Mouse (Mus musculus): ENCODE data around the gene Bok.
"Not testable (repeated sequence)": the region's sequence is repeated elsewhere in the genome, so short reads cannot be mapped to it uniquely, and the experiment has no call there.

Bok gene

DNA sequence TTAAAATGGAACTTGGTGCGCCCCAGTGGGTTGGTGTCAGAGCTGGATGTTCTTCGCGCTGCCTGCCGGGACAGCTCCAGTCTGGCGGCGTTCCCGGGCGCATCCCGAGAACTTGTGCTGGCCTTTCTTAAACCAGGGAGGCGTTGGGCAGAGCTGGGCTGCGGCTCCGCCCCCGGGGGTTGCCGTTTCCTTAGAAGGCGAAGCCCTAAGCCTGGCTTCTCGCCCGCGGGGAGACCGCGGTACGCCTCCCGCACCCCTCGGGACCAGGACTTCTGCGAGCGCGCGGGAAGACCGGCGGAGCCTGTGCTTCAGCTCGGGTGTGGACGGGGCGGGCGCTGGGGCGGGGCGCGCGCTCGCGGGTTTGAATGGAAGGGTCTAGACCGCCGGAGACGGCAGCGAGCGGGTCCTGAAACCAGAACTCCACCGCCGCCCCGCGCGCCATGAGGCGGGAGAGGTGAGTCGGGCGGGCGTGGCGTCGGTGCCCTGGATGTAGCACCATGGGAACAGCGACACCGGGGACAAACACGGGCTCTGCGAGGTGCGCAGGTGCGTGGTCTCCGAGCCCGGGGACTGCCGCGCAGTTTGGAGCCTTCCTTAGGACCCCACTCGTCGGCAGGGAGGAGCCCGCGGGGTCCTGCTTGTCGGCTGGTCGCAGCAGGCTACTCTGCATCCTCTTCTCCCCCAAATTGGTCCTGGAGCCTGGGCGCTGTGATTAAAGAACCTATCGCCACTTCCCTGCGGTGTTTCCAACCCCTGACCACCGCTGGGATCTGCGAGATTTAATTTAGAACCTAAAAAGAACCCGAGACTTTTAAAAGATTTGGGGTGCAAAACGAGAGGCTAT, at the start of gene Bok:
Bok (plus strand) TSS at position 260 of the 844 bp plus-strand sequence.
- DNase-seq, result peak; percentile 71

DNA sequence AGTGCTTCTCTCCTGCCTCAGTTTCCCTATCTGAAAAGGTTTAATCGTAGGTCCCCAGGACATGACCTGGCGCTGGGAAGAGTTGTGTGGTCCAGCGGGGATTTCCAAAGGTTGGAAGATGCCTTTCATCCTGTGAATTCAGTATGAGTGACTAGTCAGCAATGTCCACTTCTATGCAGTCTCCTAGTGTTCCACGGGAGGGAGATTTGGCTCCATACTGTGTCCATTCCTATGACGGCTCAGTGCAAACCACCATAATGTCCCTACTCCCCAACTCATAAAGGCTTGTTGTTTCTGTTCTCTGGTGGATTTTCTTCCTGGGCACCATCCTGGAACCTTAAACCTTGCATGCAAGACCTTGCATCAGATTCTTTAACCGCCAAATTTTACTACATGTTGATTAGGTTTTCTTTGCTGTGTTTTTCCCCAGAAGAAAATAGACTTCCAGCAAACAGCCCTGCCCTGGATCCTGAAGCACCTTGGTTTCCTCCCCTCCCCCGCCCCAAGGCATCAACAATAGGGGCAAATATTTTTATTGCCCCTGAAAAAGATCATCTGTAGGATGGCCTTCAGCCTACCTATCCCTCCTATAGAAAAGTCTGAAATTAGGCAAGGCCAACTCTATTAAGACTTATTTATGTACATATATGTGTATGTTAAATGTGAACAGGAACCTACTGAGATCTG, 49.1 kb upstream of the Bok start:
- no peak for DNase-seq

DNA sequence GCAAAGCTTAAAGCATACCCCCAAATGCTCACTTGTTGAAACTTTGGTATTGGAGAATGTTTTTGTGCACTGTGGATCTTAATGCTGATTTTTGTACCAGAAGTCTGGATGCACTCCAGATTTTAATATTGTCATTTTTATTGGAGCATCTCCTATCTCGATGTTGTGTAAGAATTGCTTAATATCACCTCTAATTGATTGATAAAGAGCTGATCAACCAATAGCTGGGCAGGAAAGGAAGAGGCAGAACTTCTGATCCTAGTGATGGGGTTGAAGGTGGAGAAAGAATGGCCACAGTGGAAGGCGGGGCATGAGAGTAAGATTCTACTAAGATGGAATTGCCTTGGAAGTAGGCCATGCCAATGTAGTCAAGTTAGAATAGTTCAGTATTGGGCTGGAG, 43.5 kb upstream of the Bok start:
- no peak for DNase-seq

DNA sequence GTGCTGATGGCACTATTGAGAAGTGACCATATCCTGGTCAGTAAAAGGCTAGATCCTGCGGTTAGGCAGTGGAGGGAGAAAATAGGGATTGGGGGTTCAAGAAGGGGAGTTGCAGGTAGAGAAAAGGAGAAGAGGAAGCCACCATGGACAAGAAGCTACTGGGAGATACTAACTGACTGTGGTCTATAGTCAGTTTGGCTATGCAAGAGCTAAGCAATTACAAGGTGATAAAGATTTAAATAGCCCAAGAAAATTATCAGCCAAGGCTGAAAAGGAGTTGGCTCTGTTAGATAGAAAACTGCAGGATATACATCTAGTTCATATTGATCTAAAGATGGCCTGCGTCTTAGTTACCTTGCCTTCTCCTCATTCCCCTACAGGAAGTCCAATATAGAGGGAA, 42.8 kb upstream of the Bok start:
- no peak for DNase-seq

DNA sequence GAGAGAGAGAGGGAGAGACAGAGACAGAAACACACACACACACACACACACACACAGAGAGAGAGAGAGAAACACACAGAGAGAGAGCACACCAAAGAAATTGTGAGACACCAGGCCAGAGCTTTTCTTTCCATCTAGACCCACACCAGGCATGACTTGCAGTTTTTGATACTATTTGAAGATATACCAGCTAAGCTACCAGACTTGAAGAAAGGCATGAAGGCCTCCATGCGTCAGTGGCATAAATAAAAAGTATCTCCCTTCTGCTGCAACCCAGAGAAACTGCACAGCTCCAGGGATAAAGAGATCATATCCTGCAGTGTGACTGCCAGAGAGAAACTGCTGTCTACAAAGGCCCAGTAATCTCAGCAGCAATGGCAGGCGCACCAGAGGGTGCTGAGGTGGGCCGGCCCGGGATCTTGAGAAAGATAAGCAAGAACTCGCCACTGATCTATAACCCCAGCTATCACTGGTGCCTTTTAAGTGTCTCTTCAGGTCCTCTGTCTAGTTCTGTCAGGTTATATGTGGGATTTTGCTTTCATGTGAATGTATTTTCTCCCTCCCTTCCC, 35.8 kb upstream of the Bok start:
- no peak for DNase-seq

DNA sequence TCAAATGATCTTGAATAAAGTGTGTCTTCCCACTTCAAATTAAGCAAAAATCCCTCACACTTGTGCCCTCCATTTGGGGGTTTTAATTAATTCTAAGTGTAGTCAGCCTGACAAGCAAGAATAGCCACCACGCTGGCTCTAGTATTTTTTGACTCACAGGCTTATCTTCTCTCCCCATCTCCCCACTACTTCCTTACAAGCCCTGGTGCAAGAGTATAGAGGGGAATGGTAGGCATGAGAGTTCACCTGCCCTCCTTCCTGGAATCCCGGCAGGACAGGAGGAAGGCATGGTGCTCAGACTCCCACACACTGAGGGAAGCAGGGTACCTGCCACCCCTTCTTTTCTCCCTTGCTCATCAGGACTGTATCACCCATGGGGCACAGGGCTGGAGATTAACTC, 31.2 kb upstream of the Bok start:
- DNase-seq, result no peak

DNA sequence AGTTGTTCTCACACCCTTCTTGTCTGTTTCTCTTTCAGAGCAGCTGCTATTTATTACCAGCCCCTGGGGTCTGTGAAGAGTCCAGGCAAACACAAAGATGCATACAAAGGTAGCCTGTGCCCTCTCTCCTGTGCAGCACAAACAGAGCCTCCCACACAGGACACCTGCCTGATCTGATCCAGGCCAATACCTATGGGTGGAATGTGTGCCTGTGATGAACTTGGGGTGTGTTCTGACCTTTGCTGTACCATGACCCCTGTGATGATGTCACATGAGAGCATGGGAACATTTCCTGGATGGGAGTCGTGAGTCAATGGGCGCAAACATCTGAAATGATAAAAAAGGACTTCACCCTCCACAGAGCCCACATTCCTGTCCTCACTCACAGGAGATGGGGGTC, 30.7 kb upstream of the Bok start:
- DNase-seq, result no peak

DNA sequence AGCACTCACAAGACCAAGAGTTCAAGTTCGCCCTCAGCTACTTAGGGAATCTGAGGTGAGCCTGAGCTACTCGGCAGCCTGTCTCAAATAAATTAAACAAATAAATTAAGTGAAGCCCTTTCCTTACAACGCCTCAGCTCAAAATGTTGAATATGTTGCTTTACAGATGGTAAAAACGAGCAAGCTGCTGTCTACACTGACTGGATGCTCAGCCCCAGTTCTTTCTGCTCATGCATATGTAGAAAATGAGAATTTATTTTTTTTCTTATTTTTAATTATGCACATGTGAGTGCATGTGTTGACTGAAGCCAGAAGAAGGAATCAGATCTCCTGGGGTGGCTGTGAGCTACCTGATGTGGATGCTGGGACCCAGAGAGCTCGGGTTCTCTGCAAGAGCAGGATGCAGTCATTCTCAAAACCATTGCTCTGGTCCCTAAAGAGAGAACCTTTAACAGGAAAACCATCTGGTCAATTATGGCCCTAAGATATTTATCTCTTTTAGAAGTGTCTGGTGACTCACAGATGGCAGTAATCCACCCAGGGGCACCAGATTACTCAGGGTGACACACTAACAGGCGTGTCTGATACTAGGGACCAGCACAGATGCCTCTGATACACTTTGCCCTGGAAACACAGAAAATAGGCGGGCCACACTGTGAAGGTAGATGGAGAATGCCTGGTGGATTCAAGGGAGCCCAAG, 29.0 kb upstream of the Bok start:
- DNase-seq, result no peak

DNA sequence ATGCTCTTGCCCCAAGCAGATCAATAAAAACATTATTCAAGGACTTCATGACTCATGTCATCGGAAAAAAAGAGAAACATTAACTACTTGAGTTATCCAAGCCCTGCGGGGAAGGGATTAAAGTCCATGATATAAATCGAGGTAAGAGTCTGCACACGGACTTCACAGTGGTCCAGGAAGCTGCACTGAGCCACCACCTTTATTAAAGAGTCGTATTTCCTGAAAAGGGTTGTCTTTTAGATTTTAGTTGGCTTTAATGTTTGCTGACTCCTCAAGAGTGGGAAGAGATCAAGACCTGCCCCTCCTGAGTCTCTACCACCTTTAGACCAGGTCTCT, 28.5 kb upstream of the Bok start:
- DNase-seq, result no peak

DNA sequence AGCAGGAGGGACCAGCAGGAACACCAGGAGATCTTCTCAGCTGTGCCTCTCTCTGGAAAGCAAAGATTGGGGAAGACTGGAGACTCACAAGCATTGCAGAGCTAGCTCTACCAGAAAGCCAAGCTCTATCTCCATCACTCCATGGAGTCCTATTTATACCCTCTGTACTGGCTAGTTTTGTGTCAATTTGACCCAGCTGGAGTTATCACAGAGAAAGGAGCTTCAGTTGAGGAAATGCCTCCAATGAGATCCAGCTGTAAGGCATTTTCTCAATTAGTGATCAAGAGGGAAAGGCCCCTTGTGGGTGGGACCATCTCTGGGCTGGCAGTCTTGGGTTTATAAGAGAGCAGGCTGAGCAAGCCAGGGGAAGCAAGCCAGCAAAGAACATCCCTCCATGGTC, 26.9 kb upstream of the Bok start, which contains the start of gene Stk25:
Stk25 (minus strand) TSS at position 101 of the 400 bp plus-strand sequence.
- DNase-seq, result not testable (repeated sequence)

DNA sequence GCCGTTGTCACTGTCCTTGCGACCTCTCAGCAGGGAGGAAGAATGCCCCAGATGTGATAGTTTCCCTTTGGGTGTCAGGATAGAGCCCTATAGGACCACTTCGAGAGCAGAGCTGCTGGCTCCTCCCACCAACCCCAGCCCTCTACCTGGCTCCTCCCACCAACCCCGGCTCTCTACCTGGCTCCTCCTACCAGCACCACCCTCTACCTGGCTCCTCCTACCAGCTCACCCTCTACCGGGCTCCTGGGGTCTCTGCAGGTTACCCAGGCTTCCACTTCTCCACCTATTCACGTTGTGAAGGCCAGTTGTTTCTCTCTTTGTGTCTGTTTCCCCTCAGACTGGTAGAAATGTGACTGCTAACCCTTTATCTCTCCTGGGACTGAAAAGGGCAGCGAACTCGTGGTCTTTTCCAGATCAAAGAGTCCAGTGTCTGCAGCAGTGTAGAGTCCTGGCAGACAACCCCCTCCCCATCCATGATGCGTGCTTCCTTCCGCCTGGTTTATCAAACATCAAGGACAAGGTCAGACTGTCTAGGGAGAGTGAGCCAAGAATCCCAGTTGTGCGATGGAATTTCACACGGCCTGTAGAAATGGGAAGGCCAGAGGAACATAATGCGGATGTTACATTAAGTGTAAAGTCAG, 17.6 kb upstream of the Bok start:
- no peak for DNase-seq

DNA sequence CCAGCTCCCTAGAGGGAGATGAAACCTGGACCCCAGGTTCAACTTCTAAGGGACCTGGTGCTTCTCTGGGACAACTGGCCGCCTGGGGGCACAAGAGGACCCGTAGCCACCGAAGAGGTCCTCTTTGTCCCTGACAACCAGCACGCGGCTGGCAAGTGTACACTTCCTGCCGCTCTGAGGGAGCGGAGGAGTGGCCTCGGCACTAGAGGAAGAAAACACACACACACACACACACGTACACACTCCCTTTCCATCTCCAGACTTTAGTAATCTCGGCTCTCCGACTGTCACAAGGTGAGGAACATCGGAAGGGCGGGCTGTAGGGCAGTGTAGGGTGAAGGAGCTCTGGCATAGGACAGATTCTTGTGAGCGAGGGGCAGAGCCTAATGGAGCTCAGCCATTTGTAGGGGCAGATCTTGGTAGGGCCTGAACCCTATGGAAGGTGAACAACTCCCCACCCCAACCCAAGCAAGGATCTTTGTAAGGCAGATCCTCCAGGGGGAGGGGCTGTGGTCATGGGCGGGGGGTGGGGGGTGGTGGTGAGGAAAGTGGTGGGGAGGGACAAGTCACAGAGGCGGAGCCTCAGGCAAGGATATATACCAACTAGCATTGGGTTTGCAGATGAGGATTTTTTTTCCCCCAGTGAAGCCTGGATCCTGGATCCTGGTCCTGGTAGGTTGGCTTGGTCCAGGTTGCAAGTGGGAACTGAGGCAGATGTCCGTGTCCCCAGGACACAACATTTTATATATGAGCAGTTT, 16.5 kb upstream of the Bok start:
- peak; percentile 49 for DNase-seq

DNA sequence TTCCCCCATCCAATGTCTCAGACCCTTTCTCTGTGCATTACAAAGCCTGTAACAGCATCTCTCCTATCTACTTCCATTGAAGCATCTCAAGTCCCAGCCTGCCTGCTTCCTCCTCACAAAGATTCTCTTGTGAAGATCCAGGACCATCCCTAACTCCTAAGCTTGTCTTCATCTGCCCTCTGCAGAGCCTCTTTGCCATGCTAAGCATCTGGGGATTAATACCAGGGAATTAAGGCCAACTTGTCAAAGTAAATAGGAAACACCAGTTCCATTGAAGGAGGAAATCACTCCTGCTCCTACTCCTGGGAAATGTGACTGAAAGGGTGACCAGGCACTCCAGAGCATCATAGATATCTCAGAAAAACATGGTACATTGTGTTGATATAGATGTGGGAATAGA, 15.5 kb upstream of the Bok start:
- DNase-seq, result no peak

DNA sequence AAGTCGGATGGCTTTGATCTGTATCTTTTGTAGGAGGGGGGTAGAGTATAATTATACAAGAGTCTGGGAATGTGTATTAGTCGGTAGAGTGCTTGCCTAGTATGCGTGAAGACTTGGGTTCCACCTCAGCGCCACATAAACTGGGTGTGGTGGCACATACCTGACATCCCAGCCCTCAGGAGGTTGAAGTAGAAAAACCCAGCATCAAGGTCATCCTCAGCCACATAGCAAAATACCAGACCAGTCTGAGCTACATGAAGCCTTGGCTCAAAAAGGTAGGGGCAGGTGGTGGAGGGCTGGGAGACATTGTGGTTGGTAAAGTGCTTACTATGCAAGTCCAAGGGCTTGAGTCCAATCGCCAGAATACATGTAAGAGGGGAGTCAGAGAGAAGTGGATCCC, 12.8 kb upstream of the Bok start:
- DNase-seq, result no peak

DNA sequence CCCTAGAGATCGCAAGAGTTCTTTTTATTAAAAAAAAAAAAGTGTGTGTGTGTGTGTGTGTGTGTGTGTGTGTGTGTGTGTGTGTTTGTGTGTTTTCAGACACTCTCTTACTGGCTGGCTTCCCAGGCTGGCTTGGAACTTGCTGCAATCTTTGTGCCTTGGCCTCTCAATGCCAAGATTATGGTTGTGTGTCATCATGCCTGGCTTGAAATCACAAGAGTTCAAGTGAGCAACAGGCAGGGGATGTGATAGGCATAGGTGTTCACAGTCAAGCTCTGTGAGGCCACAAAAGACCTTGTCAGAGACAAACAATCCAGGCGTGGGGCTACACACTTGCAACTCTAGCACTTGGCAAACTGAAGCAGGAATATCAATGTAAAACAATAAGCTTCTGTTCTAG, 7.1 kb upstream of the Bok start:
- DNase-seq, result no peak

DNA sequence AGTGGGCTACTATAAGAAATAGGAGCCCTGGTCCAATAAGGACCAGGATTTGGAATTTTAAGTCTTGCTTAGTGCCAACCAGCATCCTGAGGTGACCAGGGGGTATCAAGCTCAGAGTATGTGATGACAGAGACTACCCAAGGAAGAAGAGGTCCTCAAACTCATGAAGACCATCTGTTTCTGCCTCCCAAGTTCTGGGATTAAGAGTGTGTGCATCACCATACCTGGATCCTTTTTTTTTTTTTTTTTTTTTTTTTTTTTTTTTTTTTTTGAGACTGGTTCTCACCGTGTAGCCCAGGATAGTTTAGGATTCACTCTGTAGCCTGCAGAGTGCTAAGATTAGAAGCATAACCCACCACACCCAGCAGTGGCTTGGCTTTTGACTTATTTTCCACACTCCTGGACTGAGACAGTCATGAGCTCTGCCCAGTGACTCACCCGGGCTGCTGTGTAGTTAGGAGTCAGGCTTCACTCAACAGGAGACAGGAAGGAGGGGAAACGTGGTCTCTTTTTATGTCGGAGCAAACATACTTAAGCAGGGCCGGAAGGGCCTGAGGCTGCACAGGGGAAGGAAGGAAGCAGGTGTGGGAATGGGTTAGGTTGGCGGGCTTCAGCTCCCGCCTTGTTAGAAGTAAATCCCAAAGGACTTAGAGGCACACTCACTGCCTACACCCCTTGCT, 5.4 kb upstream of the Bok start:
- no peak for DNase-seq

DNA sequence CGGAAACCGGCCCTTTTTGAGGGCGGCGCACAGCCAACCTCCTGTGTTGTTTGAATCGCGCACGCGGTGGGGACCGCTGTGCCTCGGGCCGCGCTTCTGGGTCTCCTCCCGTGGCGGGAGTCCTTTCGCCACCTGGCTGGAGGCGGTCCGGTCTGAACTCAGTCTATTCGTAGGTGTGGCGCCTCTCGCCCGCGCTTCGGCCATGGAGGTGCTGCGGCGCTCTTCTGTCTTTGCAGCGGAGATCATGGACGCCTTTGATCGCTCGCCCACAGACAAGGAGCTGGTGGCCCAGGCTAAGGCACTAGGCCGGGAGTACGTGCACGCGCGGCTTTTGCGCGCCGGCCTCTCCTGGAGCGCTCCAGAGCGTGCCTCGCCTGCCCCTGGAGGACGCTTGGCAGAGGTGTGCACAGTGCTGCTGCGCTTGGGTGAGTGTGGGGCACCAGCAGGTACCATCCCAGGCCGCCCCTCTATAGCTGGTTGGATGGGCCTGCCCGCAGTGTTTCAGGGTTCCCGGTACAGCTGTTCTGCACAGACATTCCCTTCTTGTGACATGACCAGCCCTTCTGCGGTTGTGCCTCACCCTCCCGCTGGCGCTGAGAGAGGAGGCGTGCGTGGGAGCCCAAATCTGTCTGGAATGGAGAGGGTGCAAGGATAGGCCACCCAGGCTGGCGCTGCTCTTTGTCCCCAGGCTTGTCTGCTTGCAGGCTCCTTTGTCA, 943 bp downstream of the Bok start:
- DNase-seq, result peak; percentile 74

DNA sequence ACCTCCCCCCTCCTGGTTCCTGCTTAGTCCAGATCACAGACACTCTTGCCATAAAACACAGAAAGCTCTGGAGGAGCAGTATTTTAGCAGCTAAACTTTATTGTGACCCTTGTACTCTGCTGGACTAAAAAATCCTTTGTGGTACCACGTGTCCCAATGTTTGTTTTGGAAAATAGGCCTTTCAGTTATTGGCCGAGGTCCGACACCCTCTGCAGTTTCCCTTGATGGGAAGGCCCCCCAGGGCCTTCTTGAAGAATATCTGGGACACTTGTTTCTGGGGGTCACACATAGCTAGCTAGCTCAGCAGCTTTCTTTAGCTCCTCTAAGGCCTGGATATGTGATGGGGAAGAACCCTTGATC, 1.5 kb downstream of the Bok start:
- DNase-seq, result no peak

DNA sequence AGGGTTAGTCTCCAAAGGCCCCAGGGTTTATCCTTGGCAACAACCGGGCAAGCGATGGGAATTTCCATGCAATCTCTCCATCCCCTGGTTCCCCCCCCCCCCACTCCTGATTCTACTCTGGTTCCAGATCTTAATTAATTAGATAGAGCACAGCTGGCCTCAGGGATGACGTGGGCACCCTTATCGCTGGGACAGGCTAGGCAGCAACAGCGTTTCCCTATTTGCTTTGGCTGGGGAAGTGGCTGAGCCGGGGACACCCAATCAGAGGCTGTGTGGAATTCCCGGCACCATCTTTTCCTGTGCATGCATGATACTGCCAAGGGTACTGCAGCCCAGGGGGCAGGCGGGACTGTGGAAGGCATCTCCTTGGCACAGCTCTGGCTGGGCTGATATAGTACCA, 2.7 kb downstream of the Bok start:
- DNase-seq, result no peak

DNA sequence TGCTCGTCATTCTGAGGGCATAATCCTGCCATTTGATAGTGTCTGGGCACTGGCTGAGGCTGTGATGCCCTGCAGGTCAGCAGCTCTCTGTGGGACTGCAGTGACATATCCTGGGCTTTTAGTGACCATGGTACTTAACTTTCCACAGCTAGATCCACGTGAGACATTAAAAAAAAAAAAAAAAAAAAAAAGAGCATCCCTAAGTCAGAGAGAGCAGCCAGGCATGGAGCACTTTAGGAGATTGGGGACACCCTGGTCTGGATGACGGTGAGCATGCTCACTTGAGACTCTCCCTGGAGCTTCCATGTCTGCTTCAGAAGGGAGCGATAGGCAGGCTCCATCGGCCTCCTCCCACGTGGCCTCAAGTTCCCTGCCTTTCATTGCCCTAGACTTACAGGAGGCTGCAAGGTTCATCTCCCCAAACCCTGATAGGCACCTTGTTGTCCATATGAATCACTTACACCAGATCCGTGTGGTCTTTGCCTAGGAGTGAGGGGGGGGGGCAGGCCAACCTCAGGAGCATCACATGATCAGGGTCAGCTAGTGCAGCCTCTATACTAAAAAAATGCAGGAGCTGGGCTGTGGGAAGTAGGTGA, 4.5 kb downstream of the Bok start:
- no peak for DNase-seq

DNA sequence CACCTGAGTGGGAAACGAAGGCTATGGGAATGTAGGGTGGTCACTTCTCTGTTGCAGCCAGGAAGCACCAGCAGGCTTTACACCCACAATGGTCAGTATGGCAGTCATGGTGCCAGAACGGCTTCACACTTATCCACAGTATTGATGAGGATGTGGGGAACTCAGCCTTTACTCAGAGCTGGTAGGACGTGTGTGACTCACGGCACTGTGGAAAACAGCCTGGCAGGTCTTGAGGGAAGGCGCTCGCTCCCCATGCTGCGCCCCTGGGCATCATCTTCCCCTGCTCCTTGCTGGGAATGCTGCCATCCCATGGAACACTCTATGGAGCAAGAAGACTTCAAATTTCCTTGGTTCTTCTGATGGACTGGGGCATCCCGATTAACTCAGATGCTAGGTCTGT, 5.6 kb downstream of the Bok start:
- DNase-seq, result peak; percentile 43
